Mouse (Mus musculus) kidney, adult 9 months (tissue): ENCODE measurements around the gene Fermt3.

ENCODE experiments used
- DNase-seq: peaks from one replicate; pipeline ENCODE4 v3.0.0; 2022

The Fermt3 gene

GRCm38 (mm10) chr19:6987904-6988285, 31.4 kb downstream of the Fermt3 start:
- DNase-seq: no peak

GRCm38 (mm10) chr19:6987061-6987903, 32.0 kb downstream of the Fermt3 start, which contains the start of gene Vegfb:
Gene Vegfb, minus strand, starts transcription at chr19:6987651.
- peak; percentile 69 for DNase-seq

DNA sequence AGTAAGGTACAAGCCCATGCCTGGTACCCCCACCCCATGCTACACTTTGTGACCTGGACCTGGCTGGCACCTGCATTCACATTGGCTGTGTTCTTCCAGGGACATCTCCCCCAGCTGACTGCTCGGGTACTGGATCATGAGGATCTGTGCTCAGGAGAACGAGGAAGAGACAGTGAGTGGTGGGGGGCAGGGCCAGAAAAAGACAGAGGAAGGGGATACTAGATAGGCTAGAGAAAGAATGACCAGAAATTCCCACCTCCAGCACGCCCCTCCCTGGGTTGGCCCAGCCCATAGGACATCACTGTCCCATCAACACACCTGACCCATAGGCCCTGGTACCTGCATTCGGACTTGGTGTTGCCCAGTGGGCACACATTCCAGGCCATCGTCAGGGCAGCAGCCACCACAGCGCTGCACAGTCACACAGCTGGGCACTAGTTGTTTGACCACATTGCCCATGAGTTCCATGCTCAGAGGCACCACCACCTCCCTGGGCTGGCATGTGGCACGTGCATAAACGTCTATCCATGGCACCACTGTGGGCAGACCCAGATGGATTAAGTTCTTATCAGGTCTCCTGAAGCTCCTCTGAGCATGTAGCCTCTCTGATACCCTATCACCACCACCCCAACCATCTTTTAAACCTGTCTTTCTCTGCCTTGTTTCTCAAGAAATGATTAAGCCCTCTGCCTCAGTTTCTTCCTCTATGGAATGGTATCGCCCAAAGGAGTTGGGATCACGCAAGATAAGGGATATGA, 33.1 kb downstream of the Fermt3 start:
- peak; percentile 25 for DNase-seq

DNA sequence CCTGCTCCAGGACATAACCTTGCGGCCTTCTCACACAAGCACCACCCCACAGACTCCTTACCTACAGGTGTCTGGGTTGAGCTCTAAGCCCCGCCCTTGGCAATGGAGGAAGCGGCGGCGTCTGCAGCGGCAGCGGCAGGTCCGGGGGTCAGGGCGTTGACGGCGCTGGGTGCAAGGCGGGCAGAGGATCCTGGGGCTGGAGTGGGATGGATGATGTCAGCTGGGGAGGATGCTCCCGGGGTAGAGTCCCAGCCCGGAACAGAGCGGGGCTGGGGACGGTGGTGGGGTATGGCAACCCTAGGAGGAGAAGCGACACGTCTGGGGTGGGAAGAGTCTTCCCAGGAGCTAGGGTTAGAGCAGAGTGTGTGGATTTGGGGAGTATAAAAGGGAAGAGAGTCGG, 34.0 kb downstream of the Fermt3 start:
- DNase-seq: no peak

- DNase-seq: no peak
Measured at GRCm38 (mm10) chr19:6983621-6984020, 35.6 kb downstream of the Fermt3 start.

DNA sequence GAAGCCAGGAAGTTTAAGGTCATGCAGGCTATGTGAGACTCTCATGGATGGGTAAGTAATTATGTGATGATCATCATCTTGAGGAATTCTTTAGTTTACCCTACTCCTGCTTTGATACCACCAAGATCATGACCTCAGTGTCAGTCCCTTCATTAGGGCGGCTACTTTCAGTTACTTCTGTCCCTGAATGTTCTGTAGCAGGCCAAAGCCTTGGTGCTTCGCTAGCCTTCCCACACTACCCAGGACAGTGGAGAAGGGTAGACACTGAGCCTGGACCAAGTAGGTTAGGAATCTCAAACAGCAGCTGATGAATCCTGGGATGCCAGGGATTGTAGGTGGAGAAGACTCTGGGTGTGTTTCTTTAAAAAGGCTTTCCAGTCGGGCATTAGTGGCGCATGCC, 37.8 kb downstream of the Fermt3 start:
- no peak for DNase-seq

DNA sequence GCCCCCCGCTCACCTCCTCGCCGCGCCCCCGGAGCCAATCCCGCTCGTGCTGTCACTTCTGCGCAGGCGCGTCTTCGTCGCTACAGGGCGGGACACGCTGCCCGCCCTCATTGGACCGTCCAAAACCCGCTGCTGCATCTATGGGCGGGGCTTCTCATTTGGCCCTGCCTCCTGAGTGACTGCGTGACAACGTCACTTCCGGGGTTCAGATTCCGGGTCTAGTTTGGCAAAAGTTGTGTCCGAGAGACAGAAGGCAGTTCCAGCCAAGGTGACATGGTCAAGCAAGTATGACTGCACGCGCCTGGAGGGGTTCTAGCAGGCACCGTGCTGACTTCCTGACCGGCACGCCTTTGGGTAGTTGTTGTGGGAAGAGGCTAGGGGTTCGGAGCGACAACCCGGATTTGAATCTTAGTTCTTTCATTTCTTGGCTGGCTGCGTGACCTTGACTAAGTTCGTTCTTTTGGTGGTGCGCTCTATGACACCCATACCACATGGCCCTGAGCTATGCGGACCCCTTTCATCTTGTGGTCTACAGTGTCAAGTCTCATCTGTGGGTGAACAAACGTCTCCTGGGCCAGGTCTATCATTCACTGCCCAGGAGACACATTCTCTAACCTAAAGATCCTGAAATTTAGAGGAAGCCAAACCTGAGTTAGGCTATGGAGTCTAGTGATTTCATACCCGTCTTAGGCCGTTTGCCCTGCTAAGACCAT, 38.7 kb downstream of the Fermt3 start, which contains the start of gene Fkbp2:
Gene Fkbp2, minus strand, starts transcription at position 121 of the 713 bp plus-strand sequence.
- peak; percentile 99 for DNase-seq

DNA sequence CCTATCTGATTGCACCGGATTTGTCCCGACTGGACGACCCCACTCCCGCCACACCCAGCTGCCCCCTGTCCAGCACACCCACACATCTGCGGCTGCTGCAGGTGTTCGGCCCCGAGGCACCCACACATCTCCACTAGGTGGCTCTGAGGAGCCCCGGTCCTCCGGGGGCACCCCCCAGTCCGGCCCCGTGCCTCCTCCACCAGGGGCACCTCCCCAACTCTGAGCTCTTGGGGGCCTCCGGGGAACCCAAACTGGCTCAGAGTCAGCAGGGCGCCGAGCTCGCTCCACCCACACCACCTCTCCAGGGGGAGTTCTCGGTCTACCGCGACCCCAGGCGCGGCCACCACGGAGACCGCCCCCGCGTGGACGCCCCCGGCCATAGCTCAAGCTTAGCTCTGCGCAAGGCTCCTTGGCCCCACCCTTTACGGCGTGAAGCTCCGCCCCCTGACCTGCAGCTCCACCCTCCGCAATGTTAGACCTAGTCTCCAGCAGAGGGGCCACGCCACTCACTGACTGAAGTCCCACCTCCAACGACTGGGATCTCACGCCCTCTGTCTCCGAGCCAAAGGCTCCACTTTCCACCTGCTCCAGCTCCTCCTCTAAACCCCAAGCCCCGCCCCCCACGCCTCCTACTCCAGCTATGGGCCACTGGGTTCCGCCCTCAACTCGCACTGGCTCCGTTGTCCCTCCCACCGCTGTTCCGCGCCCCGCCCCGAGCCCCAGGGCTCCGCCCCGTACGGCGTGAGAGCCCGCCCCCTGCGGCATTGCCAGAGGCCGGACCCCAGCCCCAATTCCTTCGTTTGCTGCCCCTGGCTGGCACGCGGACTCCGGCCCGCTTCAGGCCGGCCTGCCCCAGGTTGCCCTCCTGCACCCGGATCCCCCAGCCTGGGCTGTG, 39.5 kb downstream of the Fermt3 start:
- peak; percentile 100 for DNase-seq

DNA sequence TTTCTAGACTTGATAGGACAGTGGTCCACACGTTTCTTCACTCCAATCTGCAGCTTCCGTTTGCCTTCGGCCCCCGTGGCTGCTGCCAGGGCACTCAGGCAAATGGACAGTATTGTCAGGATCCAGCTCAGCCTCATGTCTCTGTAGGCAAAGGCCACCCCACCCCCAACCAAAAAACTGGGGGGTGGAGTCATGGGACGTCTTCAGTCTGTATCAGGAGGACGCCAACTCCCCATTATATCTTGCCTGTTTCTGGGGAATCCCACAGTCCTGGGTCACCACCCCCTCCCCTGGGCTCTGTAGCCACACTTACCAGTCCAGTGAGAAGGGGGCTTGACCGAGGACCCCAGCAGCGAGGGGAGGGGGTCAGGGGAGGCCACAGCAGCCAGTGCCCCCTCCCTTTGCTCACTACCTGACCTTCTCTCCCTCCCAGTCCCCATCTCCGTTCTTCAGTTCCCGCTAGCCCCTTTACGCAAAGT, 40.2 kb downstream of the Fermt3 start:
- DNase-seq: peak; percentile 68

DNA sequence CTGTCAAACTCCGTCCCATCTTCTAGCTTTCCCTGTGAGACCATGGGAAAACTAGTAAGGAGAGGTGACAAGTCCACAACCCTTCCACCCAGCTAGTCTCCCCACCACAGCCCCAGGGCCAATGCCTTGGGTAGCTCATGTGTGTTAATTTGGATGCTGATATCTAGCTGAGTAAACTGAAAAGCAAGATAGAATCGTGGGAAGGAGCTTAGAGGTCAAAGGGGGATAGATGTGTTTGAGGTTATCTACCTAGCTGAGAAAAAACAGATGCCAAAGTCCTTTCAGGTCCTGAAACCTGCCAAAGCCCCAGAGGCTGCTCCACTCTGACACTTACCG, 40.7 kb downstream of the Fermt3 start:
- no peak for DNase-seq

DNA sequence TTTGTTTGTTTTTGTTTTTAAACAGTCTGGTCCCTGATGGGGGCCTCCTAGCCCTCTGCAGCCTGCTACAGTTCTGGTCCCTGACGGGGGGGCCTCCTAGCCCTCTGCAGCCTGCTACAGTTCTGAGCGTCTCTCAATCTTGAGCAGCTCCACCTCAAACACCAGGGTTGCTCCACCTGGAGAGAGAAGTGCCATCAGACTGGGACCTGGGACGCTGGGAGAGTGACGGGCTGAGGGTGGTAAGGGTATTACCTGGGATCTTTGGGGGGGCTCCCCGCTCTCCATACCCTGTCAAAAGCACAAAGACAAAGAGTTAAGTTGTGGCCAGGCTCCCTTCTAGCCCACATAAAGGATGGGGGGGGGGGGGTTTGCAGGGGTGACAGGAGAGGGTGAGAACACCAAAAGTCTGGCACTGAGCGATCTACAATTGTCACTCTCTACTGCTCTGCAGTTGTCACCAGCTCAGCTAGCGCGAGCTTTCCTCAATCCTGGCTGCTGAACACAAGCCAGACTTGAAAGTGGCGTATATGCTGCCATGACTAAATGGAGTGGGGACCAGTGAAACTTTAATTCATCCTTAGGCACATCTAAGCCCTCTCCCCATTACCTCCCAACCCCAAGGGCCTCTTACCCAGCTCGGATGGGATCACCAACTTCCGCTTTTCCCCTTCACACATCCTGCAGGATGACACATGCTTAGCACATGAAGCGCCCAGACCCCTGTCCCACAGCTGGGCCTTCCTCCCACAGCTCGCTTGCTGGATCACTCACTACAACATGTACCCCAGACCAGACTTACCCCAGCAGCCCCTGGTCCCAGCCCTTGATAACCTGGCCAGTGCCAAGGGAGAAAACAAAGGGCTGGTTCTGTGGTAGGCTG, 41.3 kb downstream of the Fermt3 start:
- DNase-seq: no peak

GRCm38 (mm10) chr19:6975537-6976521, 43.4 kb downstream of the Fermt3 start, which contains the start of gene Plcb3:
Gene Plcb3, minus strand, starts transcription at chr19:6976470.
- peak; percentile 71 for DNase-seq

DNA sequence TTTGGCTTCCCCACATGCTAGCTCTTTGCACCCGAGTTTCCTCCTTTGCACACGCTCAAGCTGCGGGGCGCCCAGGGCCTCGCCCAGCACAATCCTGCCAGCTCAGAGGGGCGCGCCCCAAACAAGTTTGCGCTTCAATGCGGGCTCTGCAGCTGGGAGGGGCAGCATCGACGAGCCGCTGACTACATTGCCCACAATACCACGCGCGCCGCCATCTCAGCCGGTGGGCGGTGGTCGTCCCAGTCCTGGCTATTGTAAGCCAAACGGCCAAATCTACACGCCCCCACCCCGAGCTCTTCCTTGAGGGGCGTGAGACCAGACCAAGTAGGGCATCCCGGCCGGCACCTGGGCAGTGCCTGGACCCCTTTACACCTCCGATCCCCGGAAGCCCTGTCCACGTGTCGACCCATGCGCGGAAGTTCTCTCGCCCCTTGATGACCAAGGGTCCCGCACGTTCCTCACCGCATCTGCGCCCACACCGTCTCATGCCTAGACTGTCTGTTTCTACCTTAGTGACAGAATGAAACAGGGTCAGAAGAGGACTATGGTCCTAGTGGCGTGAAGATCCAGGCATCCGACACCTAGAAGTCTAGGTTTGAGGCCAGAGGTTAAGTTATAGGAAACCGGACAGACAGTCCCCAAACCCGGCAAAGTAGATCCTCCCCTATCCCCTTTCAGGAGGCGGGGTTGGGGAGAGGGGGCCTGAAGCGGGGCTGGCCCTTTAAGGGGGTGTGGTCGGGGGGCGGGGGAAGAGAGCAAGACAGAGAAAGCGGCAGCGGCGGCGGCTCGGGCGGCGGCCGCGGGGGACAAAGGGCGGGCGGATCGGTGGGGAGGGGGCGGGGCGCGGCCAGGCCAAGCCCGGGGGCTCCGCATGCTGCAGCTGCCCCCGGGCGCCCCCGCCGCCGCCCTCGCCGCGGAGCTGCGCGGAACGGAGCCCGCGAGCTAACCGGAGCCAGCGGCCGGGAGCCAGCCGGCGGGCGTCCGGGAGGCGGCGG, 44.8 kb downstream of the Fermt3 start, which contains the start of gene Ppp1r14b:
Gene Ppp1r14b, plus strand, starts transcription at position 758 of the 995 bp plus-strand sequence.
- peak; percentile 73 for DNase-seq

DNA sequence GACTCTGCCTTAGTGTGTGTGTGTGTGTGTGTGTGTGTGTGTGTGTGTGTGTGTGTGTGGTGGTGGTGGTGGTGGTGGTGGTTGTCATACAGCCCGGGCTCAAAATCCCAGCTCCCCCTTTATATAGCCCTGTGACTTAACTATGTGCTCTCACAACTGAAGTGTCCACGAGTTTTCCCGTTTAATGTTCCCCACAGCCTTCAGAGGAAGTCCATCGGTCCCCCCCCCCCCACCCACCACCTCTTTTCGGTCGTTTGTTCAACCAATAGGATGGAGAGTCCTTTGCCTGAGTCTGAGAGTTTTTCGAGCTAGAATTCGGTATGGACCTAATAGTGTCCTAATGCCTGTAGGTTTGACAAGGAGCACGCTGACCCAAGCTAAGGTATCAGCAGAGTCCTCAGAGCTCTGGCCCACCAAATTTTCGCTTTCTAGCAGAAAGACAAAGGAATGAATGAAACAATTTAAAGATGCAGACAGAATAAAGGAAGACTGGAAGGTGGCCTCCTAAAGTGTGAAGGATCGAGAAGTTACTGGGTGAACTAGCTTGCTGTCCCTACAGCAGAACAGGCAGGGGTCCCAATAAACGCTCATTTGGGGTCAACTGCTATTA, 45.6 kb downstream of the Fermt3 start:
- no peak for DNase-seq

- no peak for DNase-seq
Measured at GRCm38 (mm10) chr19:6972247-6972917, 46.9 kb downstream of the Fermt3 start.

- DNase-seq: no peak
Measured at GRCm38 (mm10) chr19:6971644-6972043, 47.6 kb downstream of the Fermt3 start.

DNA sequence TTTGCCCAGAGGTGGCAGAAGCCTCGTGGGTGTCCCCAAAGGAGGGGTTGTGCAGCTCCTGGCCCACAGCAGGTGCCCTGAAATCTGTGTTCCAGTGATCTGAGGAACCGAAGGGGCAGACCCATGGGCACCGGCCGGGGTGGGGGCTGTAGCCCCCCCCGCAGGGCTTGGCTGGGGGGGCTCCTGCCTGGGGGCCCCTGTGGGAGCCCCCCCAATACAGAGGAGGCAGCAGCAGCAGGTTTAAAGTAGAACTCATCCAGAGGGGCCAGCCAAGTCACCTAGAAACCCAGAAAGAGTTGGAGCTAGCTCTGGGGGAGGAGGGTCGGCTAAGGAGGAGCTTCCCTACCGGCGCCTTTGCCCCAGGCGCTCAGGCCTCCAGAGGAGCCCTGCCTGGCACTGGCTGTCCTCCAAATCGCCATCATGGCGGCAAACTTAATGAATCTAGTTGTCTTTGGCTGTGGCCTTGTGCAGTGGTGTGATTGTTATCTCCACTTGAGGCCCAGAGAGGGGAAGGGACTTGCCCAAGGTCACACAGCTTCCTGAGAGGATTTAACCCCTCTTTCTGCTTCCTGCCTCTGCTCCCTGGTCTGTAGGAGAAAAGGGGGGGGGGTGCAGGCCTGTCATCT, 48.7 kb downstream of the Fermt3 start:
- no peak for DNase-seq
